Mouse (Mus musculus): ENCODE results near the gene Jph2.

GRCm38 (mm10) chr2:163417830-163418229 is 20.0 kb upstream of the Jph2 start:
- TF ChIP-seq CTCF (IDR thresholded peaks at IDR 0.05; ENCODE audit: low read depth) (no peak), EP300 (IDR thresholded peaks at IDR 0.05; ENCODE audit: low read depth) (no peak)
